Mouse (Mus musculus): ENCODE measurements at regions not wholly inside any gene's neighbourhood (a gene's known extent, or its start where the extent isn't known, plus 50 kb on each side); places are given as distances from the start of the nearest gene placed in this dataset.

GRCm38 (mm10) chr9:27453476-27453875, 56.9 kb downstream of the Spata19 start:
- no peaks in the 10 kb centered on the region for H3K27me3 ChIP-seq (ENCODE audit: insufficient read depth, low read length)
- ATAC-seq (no peak), DNase-seq (no peak)
- H3K27ac ChIP-seq (ENCODE audit: low read depth): no peak overlapping the region
- no peaks in the 10 kb centered on the region for H3K4me1 ChIP-seq (ENCODE audit: insufficient read depth)
- WGBS (ENCODE audit: insufficient replicate concordance): 71% methylated on average over 2 of the region's 2 CpGs
- H3K4me3 ChIP-seq (ENCODE audit: low read depth, low read length): no peak overlapping the region
- no peak overlapping the region for H3K9ac ChIP-seq (replicated peaks)
- TF ChIP-seq CTCF (IDR thresholded peaks at IDR 0.05; ENCODE audit: low read depth) (no peak), EP300 (IDR thresholded peaks at IDR 0.05; ENCODE audit: low read depth) (no peak)
- no peaks in the 10 kb centered on the region for H3K36me3 ChIP-seq (replicated peaks; ENCODE audit: insufficient read depth, low read length)
- no peak overlapping the region for H3K4me2 ChIP-seq (ENCODE audit: low read depth, low read length)
- no peaks in the 10 kb centered on the region for H3K9me3 ChIP-seq (ENCODE audit: low read length)

GRCm38 (mm10) chr9:27453924-27454652, 57.5 kb downstream of the Spata19 start:
- DNase-seq (no peak), ATAC-seq (no peak)
- no peaks in the 10 kb centered on the region for H3K4me1 ChIP-seq (ENCODE audit: insufficient read depth)
- H3K27ac ChIP-seq (ENCODE audit: low read depth): no peak overlapping the region
- H3K36me3 ChIP-seq (replicated peaks; ENCODE audit: insufficient read depth, low read length): no peaks in the 10 kb centered on the region
- H3K27me3 ChIP-seq (ENCODE audit: insufficient read depth, low read length): no peaks in the 10 kb centered on the region
- no peaks in the 10 kb centered on the region for H3K9me3 ChIP-seq (ENCODE audit: low read length)
- WGBS (ENCODE audit: insufficient replicate concordance): 54% methylated on average over 10 of the region's 10 CpGs
- no peak for TF ChIP-seq EP300 (IDR thresholded peaks at IDR 0.05; ENCODE audit: low read depth)
- H3K4me3 ChIP-seq (ENCODE audit: low read depth, low read length): no peak overlapping the region
- no peak overlapping the region for H3K9ac ChIP-seq (replicated peaks)
- no peak overlapping the region for H3K4me2 ChIP-seq (ENCODE audit: low read depth, low read length)

- H3K36me3 ChIP-seq (replicated peaks; ENCODE audit: insufficient read depth, low read length): no peaks in the 10 kb centered on the region
- TF ChIP-seq EP300 (IDR thresholded peaks at IDR 0.05; ENCODE audit: low read depth) (no peak), CTCF (IDR thresholded peaks at IDR 0.05; ENCODE audit: low read depth) (no peak)
- ATAC-seq (no peak), DNase-seq (no peak)
- H3K4me3 ChIP-seq (ENCODE audit: low read depth, low read length): no peak overlapping the region
- H3K9me3 ChIP-seq (ENCODE audit: low read length): no peaks in the 10 kb centered on the region
- no peaks in the 10 kb centered on the region for H3K4me1 ChIP-seq (ENCODE audit: insufficient read depth)
- 53% methylated on average over 3 of the region's 3 CpGs for WGBS (ENCODE audit: insufficient replicate concordance)
- no peaks in the 10 kb centered on the region for H3K27me3 ChIP-seq (ENCODE audit: insufficient read depth, low read length)
- no peak overlapping the region for H3K9ac ChIP-seq (replicated peaks)
- H3K4me2 ChIP-seq (ENCODE audit: low read depth, low read length): no peak overlapping the region
- H3K27ac ChIP-seq (ENCODE audit: low read depth): no peak overlapping the region
Measured at GRCm38 (mm10) chr9:27458335-27459040, 61.9 kb downstream of the Spata19 start.

GRCm38 (mm10) chr9:27461029-27461428, 64.4 kb downstream of the Spata19 start:
- TF ChIP-seq EP300 (IDR thresholded peaks at IDR 0.05; ENCODE audit: low read depth) (no peak), CTCF (IDR thresholded peaks at IDR 0.05; ENCODE audit: low read depth) (no peak)

GRCm38 (mm10) chr9:27464006-27464405, 67.4 kb downstream of the Spata19 start:
- Histone ChIP-seq H3K36me3 (replicated peaks; ENCODE audit: insufficient read depth, low read length) (no peaks in the 10 kb centered on the region), H3K9me3 (ENCODE audit: low read length) (no peaks in the 10 kb centered on the region), H3K27me3 (ENCODE audit: insufficient read depth, low read length) (no peaks in the 10 kb centered on the region), H3K4me1 (ENCODE audit: insufficient read depth) (no peaks in the 10 kb centered on the region), H3K27ac (ENCODE audit: low read depth) (no peak overlapping the region), H3K9ac (replicated peaks) (no peak overlapping the region), H3K4me2 (ENCODE audit: low read depth, low read length) (no peak overlapping the region), H3K4me3 (ENCODE audit: low read depth, low read length) (no peak overlapping the region)
- no peak for TF ChIP-seq EP300 (IDR thresholded peaks at IDR 0.05; ENCODE audit: low read depth)
- no peak for TF ChIP-seq CTCF (IDR thresholded peaks at IDR 0.05; ENCODE audit: low read depth)
- DNase-seq: no peak
- ATAC-seq: no peak
- WGBS (ENCODE audit: insufficient replicate concordance): 67% methylated on average over 1 of the region's 1 CpGs

More at GRCm38 (mm10) chr9:27461029-27461428, 64.4 kb downstream of the Spata19 start:
- WGBS (ENCODE audit: insufficient replicate concordance): 14% methylated on average over 8 of the region's 8 CpGs
- Histone ChIP-seq H3K4me1 (ENCODE audit: insufficient read depth) (no peaks in the 10 kb centered on the region), H3K9me3 (ENCODE audit: low read length) (no peaks in the 10 kb centered on the region), H3K9ac (replicated peaks) (no peak overlapping the region), H3K4me3 (ENCODE audit: low read depth, low read length) (no peak overlapping the region), H3K36me3 (replicated peaks; ENCODE audit: insufficient read depth, low read length) (no peaks in the 10 kb centered on the region), H3K4me2 (ENCODE audit: low read depth, low read length) (no peak overlapping the region), H3K27ac (ENCODE audit: low read depth) (no peak overlapping the region), H3K27me3 (ENCODE audit: insufficient read depth, low read length) (no peaks in the 10 kb centered on the region)
- ATAC-seq: no peak
- DNase-seq: no peak

GRCm38 (mm10) chr9:27475468-27475867, 78.9 kb downstream of the Spata19 start:
- no peaks in the 10 kb centered on the region for H3K36me3 ChIP-seq (replicated peaks; ENCODE audit: insufficient read depth, low read length)
- ATAC-seq (no peak), DNase-seq (no peak)
- H3K9ac ChIP-seq (replicated peaks): no peak overlapping the region
- no peak overlapping the region for H3K4me2 ChIP-seq (ENCODE audit: low read depth, low read length)
- H3K9me3 ChIP-seq (ENCODE audit: low read length): no peaks in the 10 kb centered on the region
- no peak for TF ChIP-seq CTCF (IDR thresholded peaks at IDR 0.05; ENCODE audit: low read depth)
- TF ChIP-seq EP300 (IDR thresholded peaks at IDR 0.05; ENCODE audit: low read depth): no peak
- WGBS (ENCODE audit: insufficient replicate concordance): 75% methylated on average over 10 of the region's 10 CpGs
- H3K27ac ChIP-seq (ENCODE audit: low read depth): no peak overlapping the region
- no peak overlapping the region for H3K4me3 ChIP-seq (ENCODE audit: low read depth, low read length)
- no peaks in the 10 kb centered on the region for H3K27me3 ChIP-seq (ENCODE audit: insufficient read depth, low read length)
- no peaks in the 10 kb centered on the region for H3K4me1 ChIP-seq (ENCODE audit: insufficient read depth)

All from liver, postnatal 0 days (tissue).